Mouse (Mus musculus) neural tube, embryonic 14.5 days (tissue): ENCODE data around the gene Glb1l. TPM values are rescaled to one million over a fixed set of nuclear protein-coding genes. Genes with fewer than 3 reads are reported as not detected.

ENCODE experiments used
- ATAC-seq: fragments of 200-750 bp; cut with Nextera tagmentation; 2 replicates; pipeline ENCODE4 v1.8.0; 2017; ENCODE audit warnings: low read depth, mild to moderate bottlenecking, moderate TSS enrichment, moderate library complexity
- H3K27ac ChIP-seq: fragments of 300-500 bp; sonication (generic); 2 replicates; pipeline ENCODE4 v1.5.1; 2014; ENCODE audit warnings: low read depth, mild to moderate bottlenecking, control low read depth, low read length, moderate library complexity, mixed read lengths
- H3K27me3 ChIP-seq: fragments of 300-500 bp; sonication (generic); 2 replicates; pipeline ENCODE4 v1.6.1; 2014; ENCODE audit warnings: low read length; ENCODE audit not compliant: control insufficient read depth, insufficient read depth
- H3K36me3 ChIP-seq: fragments of 300-500 bp; sonication (generic); 2 replicates; pipeline ENCODE4 v1.6.1; 2014; ENCODE audit warnings: low read length, mixed read lengths; ENCODE audit not compliant: control insufficient read depth, insufficient read depth
- H3K4me1 ChIP-seq: fragments of 300-500 bp; sonication (generic); 2 replicates; pipeline ENCODE4 v1.6.1; 2014; ENCODE audit warnings: low read length; ENCODE audit not compliant: control insufficient read depth, insufficient read depth
- H3K4me2 ChIP-seq: fragments of 300-500 bp; sonication (generic); 2 replicates; pipeline ENCODE4 v1.6.1; 2014; ENCODE audit warnings: mild to moderate bottlenecking, low read depth, low read length, control low read depth
- H3K4me3 ChIP-seq: fragments of 300-500 bp; sonication (generic); 2 replicates; pipeline ENCODE4 v1.5.1; 2014; ENCODE audit warnings: low read depth, low read length, control low read depth, mixed read lengths
- H3K9ac ChIP-seq: fragments of 300-500 bp; sonication (generic); replicated peaks from 2 replicates; pipeline ENCODE4 v1.6.1; 2014; ENCODE audit warnings: low read depth, mild to moderate bottlenecking, control low read depth, low read length, mixed read lengths
- H3K9me3 ChIP-seq: fragments of 300-500 bp; sonication (generic); 2 replicates; pipeline ENCODE4 v1.6.1; 2016; ENCODE audit warnings: low read length; ENCODE audit not compliant: control insufficient read depth
- WGBS: fragments of 180-500 bp; shearing (Covaris S2); extraction: QIAGEN DNeasy Blood & Tissue Kit; methylation state at CpG from one replicate; pipeline ENCODE4 v1.1.7; 2014; 5-methylcytosine and 5-hydroxymethylcytosine counted together
- polyA plus RNA-seq: library from polyadenylated mRNA; unstranded; fragments of >200 nt; fragmentation: Nextera tagmentation; extraction: Ambion mirVana; gene quantifications from 2 replicates; pipeline ENCODE4 v1.2.1, GENCODE M21; 2014

Gene Glb1l
- polyA plus RNA-seq, 1 experiment from 2014 or later = 15.6 TPM

GRCm38 (mm10) chr1:75179334-75180104, 31.1 kb downstream of the Glb1l start:
- Histone ChIP-seq H3K4me3 (peak overlapping the region; percentile 55), H3K4me2 (peak overlapping the region; percentile 100), H3K27ac (peak overlapping the region; percentile 52), H3K4me1 (peaks cover 15% of the 10 kb centered on the region; the same call in 1 of the 2 replicates), H3K27me3 (no peaks in the 10 kb centered on the region), H3K36me3 (peaks cover 32% of the 10 kb centered on the region), H3K9me3 (no peaks in the 10 kb centered on the region), H3K9ac (peak overlapping the region; percentile 67)
- peak; percentile 32 for ATAC-seq
- 9% methylated on average over 23 of the region's 23 CpGs for WGBS

DNA sequence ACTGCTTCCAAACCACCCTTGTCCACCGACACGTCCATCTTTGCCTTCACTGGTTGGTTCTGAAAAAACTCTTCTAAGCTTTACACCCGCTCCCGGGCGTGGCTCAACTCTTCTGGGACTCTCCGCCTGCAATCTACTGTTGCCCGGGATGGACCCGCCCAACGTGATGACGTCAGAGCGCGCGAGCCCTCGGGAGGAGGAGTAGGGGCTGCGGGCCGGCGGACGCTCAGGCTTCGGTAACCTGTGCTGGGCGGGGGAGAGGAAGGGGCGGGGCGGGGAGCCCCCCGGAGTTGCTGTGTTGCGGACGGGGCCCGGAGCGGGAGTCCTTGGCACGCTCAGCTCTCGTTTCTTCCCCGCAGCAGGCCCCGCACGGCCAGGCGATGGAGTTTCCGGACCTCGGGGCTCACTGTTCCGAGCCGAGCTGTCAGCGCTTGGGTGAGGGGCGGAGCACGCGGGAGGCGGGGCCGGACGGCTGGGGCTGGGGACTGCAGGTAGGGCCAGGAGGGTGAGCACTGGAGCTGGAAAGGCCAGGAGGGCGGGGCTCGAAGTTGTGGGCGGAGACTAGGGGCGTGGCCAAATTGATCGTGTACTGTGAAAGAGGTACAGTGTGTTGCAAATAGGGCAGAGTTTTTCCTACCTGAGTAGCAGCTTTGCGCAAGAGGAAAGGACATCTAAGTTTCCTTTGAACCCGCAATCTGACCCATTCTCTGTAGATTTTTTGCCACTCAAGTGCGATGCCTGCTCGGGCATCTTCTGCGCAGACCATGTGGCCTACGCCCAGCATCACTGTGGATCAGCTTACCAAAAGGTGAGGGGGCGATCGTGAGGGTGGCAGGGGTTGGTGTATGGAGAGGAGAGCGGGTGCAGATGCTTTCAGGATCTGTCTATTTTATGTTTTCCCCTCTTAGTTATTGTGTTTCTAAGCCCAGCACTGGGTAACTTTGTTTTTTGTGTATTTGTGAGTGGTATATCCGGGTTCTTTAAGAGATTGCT, 41.8 kb downstream of the Glb1l start, which contains the start of gene Zfand2b:
TSS of gene Zfand2b (plus strand) at position 175 of the 993 bp plus-strand sequence.
- WGBS = 1% methylated on average over 57 of the region's 59 CpGs
- H3K9me3 ChIP-seq = no peaks in the 10 kb centered on the region
- H3K36me3 ChIP-seq = peaks cover 20% of the 10 kb centered on the region
- peaks cover 6% of the 10 kb centered on the region; the same call in 1 of the 2 replicates for H3K4me1 ChIP-seq
- peak within 1 kb of the TSS; percentile 59 for H3K4me2 ChIP-seq
- H3K27me3 ChIP-seq = no peaks in the 10 kb centered on the region
- peak within 1 kb of the TSS; percentile 67 for H3K4me3 ChIP-seq
- ATAC-seq = peak; percentile 97
- H3K27ac ChIP-seq = peak within 1 kb of the TSS; percentile 81
- peak within 1 kb of the TSS; percentile 58 for H3K9ac ChIP-seq

- Histone ChIP-seq H3K4me1 (peaks cover 6% of the 10 kb centered on the region; the same call in 1 of the 2 replicates), H3K9ac (peak overlapping the region; percentile 1; the same call in 1 of the 2 replicates), H3K27ac (no peak overlapping the region; the same call in 1 of the 2 replicates), H3K4me2 (peak overlapping the region; percentile 59), H3K4me3 (peak overlapping the region; percentile 67), H3K27me3 (no peaks in the 10 kb centered on the region), H3K9me3 (no peaks in the 10 kb centered on the region), H3K36me3 (peaks cover 14% of the 10 kb centered on the region)
- WGBS = 11% methylated on average over 7 of the region's 7 CpGs
- ATAC-seq = peak; percentile 35; the same call in 1 of the 2 replicates
Measured at GRCm38 (mm10) chr1:75168093-75168471, 42.5 kb downstream of the Glb1l start.

DNA sequence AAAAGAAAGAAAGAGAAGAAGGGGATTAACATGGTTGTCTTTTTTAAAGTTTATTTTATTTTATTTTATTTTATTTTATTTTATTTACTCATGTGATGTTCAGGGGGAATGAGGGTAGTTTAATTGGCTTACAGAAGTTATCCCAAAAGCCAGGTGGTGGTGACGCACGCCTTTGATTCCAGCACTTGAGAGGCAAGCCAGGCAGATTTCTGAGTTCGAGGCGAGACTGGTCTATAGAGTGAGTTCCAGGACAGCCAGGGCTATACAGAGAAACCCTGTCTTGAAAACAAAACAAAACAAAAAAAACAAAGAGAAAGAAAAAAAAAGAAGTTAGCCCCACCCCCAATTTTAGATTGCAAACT, 50.4 kb downstream of the Glb1l start:
- Histone ChIP-seq H3K4me1 (no peaks in the 10 kb centered on the region), H3K4me2 (no peak overlapping the region), H3K9me3 (no peaks in the 10 kb centered on the region), H3K27me3 (no peaks in the 10 kb centered on the region), H3K36me3 (no peaks in the 10 kb centered on the region), H3K4me3 (no peak overlapping the region), H3K9ac (no peak overlapping the region), H3K27ac (no peak overlapping the region)
- 94% methylated on average over 4 of the region's 4 CpGs for WGBS
- ATAC-seq = no peak

DNA sequence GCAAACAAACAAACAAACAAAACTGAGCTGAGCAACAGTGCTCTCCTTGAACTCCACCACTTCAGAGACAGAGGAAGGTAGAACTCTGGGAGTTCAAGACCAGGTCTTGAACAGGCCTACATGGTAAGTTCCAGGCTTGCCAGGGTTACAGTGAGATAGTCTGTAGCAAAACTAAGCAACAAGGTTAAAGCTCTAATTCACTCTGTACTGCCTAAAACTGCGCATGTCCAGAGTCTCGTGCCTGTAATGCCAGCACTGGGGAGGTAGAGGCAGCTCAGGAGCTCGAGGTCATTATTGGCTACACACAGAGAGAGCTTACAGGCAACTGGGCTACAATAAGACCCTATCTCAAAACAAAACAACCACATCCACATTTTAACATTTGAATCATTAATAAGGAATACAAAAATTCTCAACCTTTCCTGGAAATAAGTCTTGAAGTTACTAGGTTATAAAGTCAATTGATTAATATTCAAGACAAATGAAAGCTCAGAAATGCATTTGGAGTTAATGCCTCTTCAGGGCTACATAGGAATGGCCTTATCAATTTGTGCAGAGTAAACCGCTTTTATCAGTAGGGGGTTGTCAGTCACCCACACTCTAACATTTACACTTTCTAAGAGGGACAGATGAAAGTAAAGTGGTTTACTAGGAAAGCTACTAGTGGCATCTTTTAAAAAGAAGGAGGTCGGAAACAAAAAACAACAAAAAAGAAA, 50.9 kb downstream of the Glb1l start:
- H3K27me3 ChIP-seq = no peaks in the 10 kb centered on the region
- H3K27ac ChIP-seq = no peak overlapping the region
- H3K4me1 ChIP-seq = no peaks in the 10 kb centered on the region
- no peaks in the 10 kb centered on the region for H3K36me3 ChIP-seq
- 76% methylated on average over 5 of the region's 5 CpGs for WGBS
- H3K4me3 ChIP-seq = no peak overlapping the region
- no peak overlapping the region for H3K4me2 ChIP-seq
- no peak overlapping the region for H3K9ac ChIP-seq
- no peaks in the 10 kb centered on the region for H3K9me3 ChIP-seq
- ATAC-seq = no peak

- no peaks in the 10 kb centered on the region for H3K4me1 ChIP-seq
- H3K27ac ChIP-seq = no peak overlapping the region
- no peak overlapping the region for H3K4me2 ChIP-seq
- H3K9me3 ChIP-seq = no peaks in the 10 kb centered on the region
- no peak for ATAC-seq
- H3K9ac ChIP-seq = no peak overlapping the region
- no peaks in the 10 kb centered on the region for H3K27me3 ChIP-seq
- no peaks in the 10 kb centered on the region for H3K36me3 ChIP-seq
- H3K4me3 ChIP-seq = no peak overlapping the region
Measured at GRCm38 (mm10) chr1:75158990-75159389, 51.6 kb downstream of the Glb1l start.

DNA sequence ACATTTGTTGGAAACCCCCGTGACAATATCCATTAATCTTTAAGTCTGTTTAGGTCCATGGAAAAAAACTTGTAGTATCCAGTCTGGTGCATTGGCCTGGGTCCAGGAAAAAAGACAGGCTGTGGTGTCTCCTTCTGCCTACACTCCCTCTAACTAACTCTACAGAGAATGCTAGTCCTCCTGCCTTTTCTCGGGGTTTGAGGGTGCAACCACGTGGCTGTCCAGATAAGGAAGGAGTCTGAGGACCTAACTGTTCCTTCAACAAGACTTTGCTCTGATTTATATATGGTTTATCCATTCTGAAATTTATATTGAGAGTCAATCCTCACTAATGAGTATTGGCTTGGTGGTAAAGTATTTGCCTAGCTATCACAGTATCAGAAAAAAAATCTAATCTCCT, 54.8 kb downstream of the Glb1l start:
- H3K27ac ChIP-seq = no peak overlapping the region
- WGBS = 76% methylated on average over 3 of the region's 3 CpGs

DNA sequence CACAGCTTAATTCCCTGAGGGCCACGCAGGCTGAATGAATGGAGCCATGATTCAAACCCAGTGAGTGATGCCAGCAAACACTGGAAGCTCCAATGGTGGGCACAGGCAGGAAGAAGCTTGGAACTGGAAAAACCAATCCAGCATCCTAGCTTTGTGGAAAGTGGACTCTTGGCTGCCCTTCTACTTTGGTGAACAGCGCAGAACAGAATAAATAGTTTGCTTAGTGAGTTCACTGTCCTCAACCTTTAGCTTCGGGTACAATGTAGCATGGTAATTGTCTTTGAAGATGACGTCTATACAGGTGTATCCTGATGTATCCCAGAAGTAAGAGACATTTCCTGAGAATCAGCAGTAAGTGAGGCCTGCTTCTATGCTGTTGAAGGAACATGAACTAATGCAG, 61.9 kb downstream of the Glb1l start:
- H3K27ac ChIP-seq = no peak overlapping the region
- no peak for ATAC-seq
- peaks cover 27% of the 10 kb centered on the region for H3K36me3 ChIP-seq
- peaks cover 5% of the 10 kb centered on the region for H3K4me1 ChIP-seq
- H3K9me3 ChIP-seq = no peaks in the 10 kb centered on the region
- H3K9ac ChIP-seq = no peak overlapping the region
- no peak overlapping the region for H3K4me2 ChIP-seq
- WGBS = 89% methylated on average over 4 of the region's 4 CpGs
- no peaks in the 10 kb centered on the region for H3K27me3 ChIP-seq
- H3K4me3 ChIP-seq = no peak overlapping the region

More for the DNA sequence above, 54.8 kb downstream of the Glb1l start:
- no peaks in the 10 kb centered on the region for H3K27me3 ChIP-seq
- H3K36me3 ChIP-seq = no peaks in the 10 kb centered on the region
- H3K9me3 ChIP-seq = no peaks in the 10 kb centered on the region
- no peaks in the 10 kb centered on the region for H3K4me1 ChIP-seq
- no peak overlapping the region for H3K4me2 ChIP-seq
- H3K9ac ChIP-seq = no peak overlapping the region
- no peak overlapping the region for H3K4me3 ChIP-seq
- no peak for ATAC-seq
